Mouse (Mus musculus) adrenal gland, postnatal 10 days (tissue): ENCODE data around the gene Nags. TPM values are rescaled to one million over a fixed set of nuclear protein-coding genes. Genes with fewer than 3 reads are reported as not detected.

Experiments
- total RNA-seq, 2 experiments: library from RNA; stranded (reverse); gene quantifications; 2 replicates each; pipeline ENCODE4 v1.2.3; 2021

Gene Nags
- total RNA-seq, 2 experiments from 2014 or later = 2.4 to 6.6 TPM

Other genes with a start within 250 kb of the Nags start
- 1 to 10 TPM in 1 of 2 experiments, not detected in 1; 3.0 TPM for gene Sost, start 178.5 kb upstream of the Nags start, total RNA-seq
- gene Cfap97d1, start 161.2 kb upstream of the Nags start, total RNA-seq = not detected
- gene Dusp3, start 158.5 kb upstream of the Nags start, total RNA-seq = 10 to 100 TPM; 93.3 to 96.3 TPM
- gene Mpp3, start 117.1 kb upstream of the Nags start, total RNA-seq = 10 to 100 TPM; 11.8 to 16.0 TPM
- 10 to 100 TPM; 44.1 to 53.0 TPM for gene Cd300lg, start 104.0 kb upstream of the Nags start, total RNA-seq
- gene Mpp2, start 57.0 kb upstream of the Nags start, total RNA-seq = 10 to 100 TPM in 1 of 2 experiments, 1 to 10 TPM in 1; 8.7 to 10.3 TPM
- gene Ppy, start 44.2 kb upstream of the Nags start, total RNA-seq = not detected
- not detected for gene Pyy, start 37.7 kb upstream of the Nags start, total RNA-seq
- 10 to 100 TPM; 13.9 to 14.8 TPM for gene Tmem101, start 10.9 kb downstream of the Nags start, total RNA-seq
- gene Lsm12, start 39.8 kb downstream of the Nags start, total RNA-seq = 10 to 100 TPM; 77.5 to 80.8 TPM
- 10 to 100 TPM; 72.3 to 74.7 TPM for gene G6pc3, start 44.1 kb downstream of the Nags start, total RNA-seq
- 100 to 1,000 TPM in 1 of 2 experiments, 10 to 100 TPM in 1; 84.4 to 113 TPM for gene Hdac5, start 84.7 kb downstream of the Nags start, total RNA-seq
- gene BC030867, start 103.4 kb downstream of the Nags start, total RNA-seq = 1 to 10 TPM; 1.9 to 4.5 TPM
- 1 to 10 TPM; 1.1 to 2.6 TPM for gene Asb16, start 123.2 kb downstream of the Nags start, total RNA-seq
- 10 to 100 TPM; 36.6 to 41.1 TPM for gene Tmub2, start 139.4 kb downstream of the Nags start, total RNA-seq
- 10 to 100 TPM; 47.2 to 51.3 TPM for gene Atxn7l3, start 151.1 kb downstream of the Nags start, total RNA-seq
- gene Ubtf, start 174.2 kb downstream of the Nags start, total RNA-seq = 100 to 1,000 TPM in 1 of 2 experiments, 10 to 100 TPM in 1; 96.3 to 100 TPM
- gene Slc4a1, start 220.7 kb downstream of the Nags start, total RNA-seq = 10 to 100 TPM; 26.6 to 64.2 TPM
- gene Rundc3a, start 247.9 kb downstream of the Nags start, total RNA-seq = 10 to 100 TPM; 21.2 to 34.3 TPM